Mouse (Mus musculus) hindbrain, postnatal 0 days (tissue): Measurements from ENCODE around the gene St6galnac1. TPM values are rescaled to one million over a fixed set of nuclear protein-coding genes. Genes with fewer than 3 reads are reported as not detected.
A peak's percentile ranks its signal among the peaks of the same experiment; 100 is the strongest.

Experiments
- ATAC-seq: fragments of 200-750 bp; cut with Nextera tagmentation; 2 replicates; pipeline ENCODE4 v1.8.0; 2017; ENCODE audit warnings: mild to moderate bottlenecking, moderate TSS enrichment, moderate library complexity
- DNase-seq: peaks from one replicate; pipeline ENCODE4 v3.0.0-alpha.2; 2015; ENCODE audit warnings: low spot score
- H3K27ac ChIP-seq: fragments of 300-500 bp; sonication (generic); 2 replicates; pipeline ENCODE4 v1.5.1; 2014; ENCODE audit warnings: mild to moderate bottlenecking
- H3K27me3 ChIP-seq: fragments of 300-500 bp; sonication (generic); 2 replicates; pipeline ENCODE4 v1.6.1; 2014; ENCODE audit warnings: low read length, mixed read lengths; ENCODE audit not compliant: insufficient read depth
- H3K36me3 ChIP-seq: fragments of 300-500 bp; sonication (generic); 2 replicates; pipeline ENCODE4 v1.6.1; 2014; ENCODE audit warnings: low read length, mixed read lengths; ENCODE audit not compliant: insufficient read depth
- H3K4me1 ChIP-seq: fragments of 300-500 bp; sonication (generic); 2 replicates; pipeline ENCODE4 v1.6.1; 2014; ENCODE audit warnings: antibody characterized with exemption, low read length, mixed read lengths; ENCODE audit not compliant: insufficient read depth
- H3K4me2 ChIP-seq: fragments of 300-500 bp; sonication (generic); 2 replicates; pipeline ENCODE4 v1.6.1; 2014; ENCODE audit warnings: low read depth, mild to moderate bottlenecking, low read length, moderate library complexity, mixed read lengths
- H3K4me3 ChIP-seq: fragments of 300-500 bp; sonication (generic); 2 replicates; pipeline ENCODE4 v1.5.1; 2014; ENCODE audit warnings: low read length
- H3K9ac ChIP-seq: fragments of 300-500 bp; sonication (generic); replicated peaks from 2 replicates; pipeline ENCODE4 v1.6.1; 2014; ENCODE audit warnings: mild to moderate bottlenecking, low read length, moderate library complexity, mixed read lengths
- H3K9me3 ChIP-seq: fragments of 300-500 bp; sonication (generic); 2 replicates; pipeline ENCODE4 v1.6.1; 2016; ENCODE audit warnings: low read length, mixed read lengths
- CTCF ChIP-seq: IDR thresholded peaks from 2 replicates; pipeline ENCODE4 v1.5.1; 2016; ENCODE audit warnings: antibody characterized with exemption, control low read depth, low read depth
- WGBS: fragments of 180-500 bp; shearing (Covaris S2); extraction: QIAGEN DNeasy Blood & Tissue Kit; methylation state at CpG from one replicate; pipeline ENCODE4 v1.1.7; 2014; 5-methylcytosine and 5-hydroxymethylcytosine counted together
- polyA plus RNA-seq: library from polyadenylated mRNA; unstranded; fragments of >200 nt; fragmentation: Nextera tagmentation; extraction: Ambion mirVana; gene quantifications from 2 replicates; pipeline ENCODE4 v1.2.1, GENCODE M21; 2015
- total RNA-seq: library from RNA; depleted of rRNA; stranded (reverse); fragments of >200 nt; gene quantifications from 2 replicates; pipeline ENCODE4 v1.2.3, GENCODE M21; 2014

St6galnac1 gene
- total and polyA plus RNA-seq, 2 experiments from 2014 or later, result not detected

GRCm38 (mm10) chr11:116799364-116799763 is 24.1 kb upstream of the St6galnac1 start:
- no peak for TF ChIP-seq CTCF
- no peaks in the 10 kb centered on the region for H3K9me3 ChIP-seq
- no peak overlapping the region for H3K4me2 ChIP-seq
- no peak overlapping the region for H3K27ac ChIP-seq
- no peak overlapping the region for H3K4me3 ChIP-seq
- ATAC-seq (no peak), DNase-seq (peak; percentile 13)
- H3K27me3 ChIP-seq, result no peaks in the 10 kb centered on the region
- no peak overlapping the region for H3K9ac ChIP-seq
- 76% methylated on average over 5 of the region's 5 CpGs for WGBS
- H3K36me3 ChIP-seq, result no peaks in the 10 kb centered on the region
- no peaks in the 10 kb centered on the region for H3K4me1 ChIP-seq

- Histone ChIP-seq H3K9ac (no peak overlapping the region), H3K36me3 (no peaks in the 10 kb centered on the region), H3K27me3 (no peaks in the 10 kb centered on the region), H3K4me1 (no peaks in the 10 kb centered on the region), H3K9me3 (no peaks in the 10 kb centered on the region), H3K4me3 (no peak overlapping the region), H3K4me2 (no peak overlapping the region), H3K27ac (no peak overlapping the region)
- 91% methylated on average over 10 of the region's 10 CpGs for WGBS
- DNase-seq, result no peak
- TF ChIP-seq CTCF, result no peak
- ATAC-seq, result no peak
Observed at GRCm38 (mm10) chr11:116784221-116784620, 8.9 kb upstream of the St6galnac1 start.

GRCm38 (mm10) chr11:116782737-116783145 is 7.4 kb upstream of the St6galnac1 start:
- no peaks in the 10 kb centered on the region for H3K36me3 ChIP-seq
- no peak overlapping the region for H3K27ac ChIP-seq
- TF ChIP-seq CTCF, result no peak
- no peak for DNase-seq
- no peak for ATAC-seq
- no peak overlapping the region for H3K4me2 ChIP-seq
- H3K4me1 ChIP-seq, result no peaks in the 10 kb centered on the region
- no peaks in the 10 kb centered on the region for H3K9me3 ChIP-seq
- H3K9ac ChIP-seq, result no peak overlapping the region
- H3K27me3 ChIP-seq, result no peaks in the 10 kb centered on the region
- H3K4me3 ChIP-seq, result no peak overlapping the region
- WGBS, result 79% methylated on average over 9 of the region's 9 CpGs

GRCm38 (mm10) chr11:116773205-116773604 is 2.1 kb downstream of the St6galnac1 start:
- H3K27ac ChIP-seq, result no peak overlapping the region
- ATAC-seq (no peak), DNase-seq (no peak)
- no peaks in the 10 kb centered on the region for H3K4me1 ChIP-seq
- no peak overlapping the region for H3K4me2 ChIP-seq
- no peaks in the 10 kb centered on the region for H3K27me3 ChIP-seq
- WGBS, result 47% methylated on average over 2 of the region's 2 CpGs
- TF ChIP-seq CTCF, result no peak
- no peak overlapping the region for H3K9ac ChIP-seq
- no peaks in the 10 kb centered on the region for H3K36me3 ChIP-seq
- H3K4me3 ChIP-seq, result no peak overlapping the region
- no peaks in the 10 kb centered on the region for H3K9me3 ChIP-seq

- Histone ChIP-seq H3K9me3 (no peaks in the 10 kb centered on the region), H3K4me1 (no peaks in the 10 kb centered on the region), H3K27me3 (no peaks in the 10 kb centered on the region), H3K27ac (no peak overlapping the region), H3K9ac (no peak overlapping the region), H3K4me2 (no peak overlapping the region), H3K4me3 (no peak overlapping the region), H3K36me3 (no peaks in the 10 kb centered on the region)
- no peak for TF ChIP-seq CTCF
- WGBS, result 86% methylated on average over 5 of the region's 5 CpGs
- DNase-seq (no peak), ATAC-seq (no peak)
Observed at GRCm38 (mm10) chr11:116769873-116770272, 5.4 kb downstream of the St6galnac1 start.

GRCm38 (mm10) chr11:116764946-116765345 is 10.4 kb downstream of the St6galnac1 start:
- WGBS, result 94% methylated on average over 2 of the region's 2 CpGs
- H3K27me3 ChIP-seq, result no peaks in the 10 kb centered on the region
- no peak for DNase-seq

GRCm38 (mm10) chr11:116764346-116764745 is 11.0 kb downstream of the St6galnac1 start:
- no peaks in the 10 kb centered on the region for H3K27me3 ChIP-seq
- no peak overlapping the region for H3K27ac ChIP-seq
- no peak overlapping the region for H3K9ac ChIP-seq
- DNase-seq (no peak), ATAC-seq (no peak)
- no peaks in the 10 kb centered on the region for H3K9me3 ChIP-seq
- TF ChIP-seq CTCF, result no peak
- no peaks in the 10 kb centered on the region for H3K4me1 ChIP-seq
- no peaks in the 10 kb centered on the region for H3K36me3 ChIP-seq
- no peak overlapping the region for H3K4me3 ChIP-seq
- H3K4me2 ChIP-seq, result no peak overlapping the region
- 91% methylated on average over 7 of the region's 7 CpGs for WGBS

More at GRCm38 (mm10) chr11:116764946-116765345, 10.4 kb downstream of the St6galnac1 start:
- H3K4me3 ChIP-seq, result no peak overlapping the region
- no peaks in the 10 kb centered on the region for H3K4me1 ChIP-seq
- H3K36me3 ChIP-seq, result no peaks in the 10 kb centered on the region
- TF ChIP-seq CTCF, result no peak
- H3K4me2 ChIP-seq, result no peak overlapping the region
- H3K9ac ChIP-seq, result no peak overlapping the region
- no peak overlapping the region for H3K27ac ChIP-seq
- no peak for ATAC-seq
- no peaks in the 10 kb centered on the region for H3K9me3 ChIP-seq
